Mouse (Mus musculus) myocyte (in vitro differentiated cells): ENCODE measurements around the gene Ptprr.

Source experiments
- CEBPB ChIP-seq: IDR thresholded peaks from 2 replicates; pipeline ENCODE4 v1.6.1; 2011; ENCODE audit warnings: mild to moderate bottlenecking, moderate library complexity; ENCODE audit not compliant: poor library complexity, insufficient read depth, severe bottlenecking
- E2F4 ChIP-seq: IDR thresholded peaks from one replicate; pipeline ENCODE4 v1.6.1; 2011; ENCODE audit warnings: mild to moderate bottlenecking, control low read depth, moderate library complexity; ENCODE audit not compliant: insufficient read depth
- POLR2AphosphoS2 ChIP-seq: IDR thresholded peaks from one replicate; pipeline ENCODE4 v1.6.1; 2011; ENCODE audit warnings: low read depth, control low read depth; ENCODE audit not compliant: insufficient read length
- TCF12 ChIP-seq: IDR thresholded peaks from one replicate; pipeline ENCODE4 v1.6.1; 2011; ENCODE audit warnings: mild to moderate bottlenecking, control low read depth; ENCODE audit not compliant: poor library complexity, insufficient read depth, severe bottlenecking
- USF1 ChIP-seq: IDR thresholded peaks from one replicate; pipeline ENCODE4 v1.6.1; 2011; ENCODE audit warnings: low read depth, mild to moderate bottlenecking, control low read depth, moderate library complexity

DNA sequence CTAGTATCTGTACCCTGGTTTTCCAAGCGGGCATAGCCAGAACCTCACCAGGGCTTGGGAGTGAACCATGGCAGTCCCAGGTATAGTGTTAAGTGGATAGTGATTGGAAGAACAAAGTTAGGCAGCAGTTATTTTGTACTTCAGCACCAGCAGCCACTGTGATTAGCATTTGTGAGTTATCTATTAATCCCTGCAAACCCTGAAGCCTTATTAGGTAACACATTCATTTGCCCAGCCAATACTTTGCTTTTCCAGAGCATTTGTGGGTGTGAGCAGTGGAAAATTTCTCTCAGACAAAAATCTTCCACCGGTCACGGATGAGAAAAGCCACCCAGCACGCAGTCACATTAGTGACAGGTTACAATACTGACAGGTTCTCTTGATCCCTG is 249.4 kb downstream of the Ptprr start:
- TF ChIP-seq CEBPB: no peak
- no peak for TF ChIP-seq POLR2AphosphoS2
- no peak for TF ChIP-seq E2F4
- no peak for TF ChIP-seq USF1
- TF ChIP-seq TCF12: no peak
